Mouse (Mus musculus): ENCODE measurements around the gene Ndufa12. TPM values are rescaled to one million over a fixed set of nuclear protein-coding genes. Genes with fewer than 3 reads are reported as not detected.

The Ndufa12 gene
- polyA plus RNA-seq, 1 experiment from 2014 or later: 231 TPM

GRCm38 (mm10) chr10:94260544-94260943, 62.0 kb downstream of the Ndufa12 start:
- no peak for DNase-seq (ENCODE audit: low read depth, low spot score)
- in situ Hi-C loops (cut with MboI; ENCODE audit: low pct_unique_long_range_greater_than_20kb): no loop called here
- ChIA-PET POLR2A (interaction anchor here (0.6 kb wide), 1 partner anchor 559 kb away, joined by 3 read pairs; no protein-coding TSS in a partner anchor), CTCF (no interaction called here)
- no peak for TF ChIP-seq CTCF (IDR thresholded peaks at IDR 0.05)
- no peaks in the 10 kb centered on the region for H3K27me3 ChIP-seq
- no peak for ATAC-seq

- no peak for DNase-seq (ENCODE audit: low read depth, low spot score)
- H3K27me3 ChIP-seq: peaks cover 4% of the 10 kb centered on the region
- no peak for ATAC-seq
- in situ Hi-C loops (cut with MboI; ENCODE audit: low pct_unique_long_range_greater_than_20kb): no loop called here
- ChIA-PET CTCF (no interaction called here), POLR2A (no interaction called here)
- no peak for TF ChIP-seq CTCF (IDR thresholded peaks at IDR 0.05)
These were observed 64.1 kb downstream of the Ndufa12 start for GRCm38 (mm10) chr10:94262646-94263045.

- in situ Hi-C loops (cut with MboI; ENCODE audit: low pct_unique_long_range_greater_than_20kb): no loop called here
- H3K27me3 ChIP-seq: peaks cover 4% of the 10 kb centered on the region
- DNase-seq (ENCODE audit: low read depth, low spot score): no peak
- no peak for TF ChIP-seq CTCF (IDR thresholded peaks at IDR 0.05)
- ChIA-PET POLR2A (no interaction called here), CTCF (no interaction called here)
- ATAC-seq: no peak
These were observed 64.7 kb downstream of the Ndufa12 start for GRCm38 (mm10) chr10:94263211-94263610.

- ATAC-seq (no peak), DNase-seq (ENCODE audit: low read depth, low spot score) (no peak)
- ChIA-PET POLR2A (no interaction called here), CTCF (no interaction called here)
- no peak for TF ChIP-seq CTCF (IDR thresholded peaks at IDR 0.05)
- H3K27me3 ChIP-seq: peaks cover 4% of the 10 kb centered on the region
- in situ Hi-C loops (cut with MboI; ENCODE audit: low pct_unique_long_range_greater_than_20kb): no loop called here
These were observed 67.4 kb downstream of the Ndufa12 start for GRCm38 (mm10) chr10:94265656-94266542.

Other genes starting within 250 kb of the Ndufa12 start
- 23.4 TPM for gene Vezt, start 162.9 kb upstream of the Ndufa12 start, polyA plus RNA-seq (2021)
- gene Fgd6, start 162.7 kb upstream of the Ndufa12 start, polyA plus RNA-seq (2021): 2.2 TPM
- gene Nr2c1, start 50.7 kb upstream of the Ndufa12 start, polyA plus RNA-seq (2021): 12.6 TPM
- not detected for gene Gm4792, start 100.0 kb downstream of the Ndufa12 start, polyA plus RNA-seq (2021)
- 6.7 TPM for gene Tmcc3, start 113.2 kb downstream of the Ndufa12 start, polyA plus RNA-seq (2021)